Mouse (Mus musculus) liver, adult 2 months (tissue): ENCODE measurements around the gene Fuom.

Source experiments
- CTCF ChIP-seq: fragments of 200-500 bp; IDR thresholded peaks from 2 replicates; pipeline ENCODE4 v1.5.1; 2011; ENCODE audit warnings: low read depth, low read length, control low read depth
- POLR2A ChIP-seq: fragments of 200-500 bp; IDR thresholded peaks from 2 replicates; pipeline ENCODE4 v1.6.1; 2011; ENCODE audit warnings: low read length, control low read depth; ENCODE audit not compliant: insufficient read depth; ENCODE audit errors: extremely low read depth

DNA sequence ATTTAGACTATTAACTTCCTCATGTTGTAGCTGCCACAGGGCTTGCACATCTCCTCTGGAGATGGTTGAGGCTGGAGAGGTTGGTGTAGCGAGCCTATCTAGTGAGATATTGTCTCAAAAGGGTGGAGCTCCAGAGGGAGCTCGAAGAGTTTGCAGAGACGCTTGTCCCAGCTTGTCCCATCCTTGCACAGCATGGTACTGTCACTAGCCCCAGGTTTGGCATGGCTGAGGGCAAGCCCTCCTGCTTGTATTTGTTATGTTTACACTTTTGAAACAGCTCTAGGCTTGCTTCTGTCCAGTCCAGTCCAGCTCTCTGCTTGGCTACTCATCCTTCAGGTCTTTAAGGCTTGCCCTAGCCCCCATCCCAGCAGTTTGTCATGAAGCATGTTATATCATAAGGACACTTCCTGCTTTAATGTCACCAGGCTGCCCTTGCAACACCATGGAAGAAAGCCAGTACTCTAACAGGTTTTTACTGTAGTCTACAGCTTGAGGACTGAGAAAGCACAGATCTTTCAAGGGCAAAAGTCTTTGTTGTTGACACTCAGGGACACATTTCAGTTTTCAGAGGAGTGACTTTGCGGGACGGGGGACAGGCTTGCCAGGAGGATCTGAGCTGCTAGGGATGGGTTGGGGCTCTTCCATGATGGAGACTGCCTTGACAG is 33.0 kb upstream of the Fuom start:
- TF ChIP-seq POLR2A = no peak
- no peak for TF ChIP-seq CTCF
